Mouse (Mus musculus) retina, adult 2 months (tissue): ENCODE results near the gene Gm34302.
"Not testable (repeated sequence)": the region's sequence is repeated elsewhere in the genome, so short reads cannot be mapped to it uniquely, and the experiment has no call there.

ENCODE experiments used
- DNase-seq: peaks from one replicate; pipeline ENCODE4 v3.0.0-alpha.2; 2012; ENCODE audit warnings: low read depth, low spot score

Gene Gm34302

GRCm38 (mm10) chr3:63483726-63484125, at the start of gene Gm34302:
Gm34302 (minus strand) TSS chr3:63483879.
- no peak for DNase-seq

DNA sequence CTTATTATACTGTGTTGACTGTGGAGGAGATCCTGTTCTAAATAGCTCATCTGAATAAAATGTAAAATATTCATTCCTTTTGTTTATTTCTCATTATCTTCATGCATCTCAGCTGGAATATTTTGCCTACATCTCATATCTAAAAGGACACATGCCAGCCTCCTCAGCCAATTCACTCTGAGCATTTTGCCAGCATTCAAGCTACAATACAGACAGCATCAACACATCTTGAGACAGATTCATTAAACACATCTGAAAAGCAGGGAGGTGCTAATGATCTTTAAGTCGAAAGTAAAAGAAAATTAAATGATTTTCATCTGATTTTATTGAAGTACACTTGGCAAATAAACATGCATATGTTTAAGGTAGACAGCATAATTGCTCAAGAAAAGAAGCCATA, 48.2 kb upstream of the Gm34302 start:
- DNase-seq: no peak

- no peak for DNase-seq
These were observed 34.0 kb upstream of the Gm34302 start for GRCm38 (mm10) chr3:63517681-63518080.

DNA sequence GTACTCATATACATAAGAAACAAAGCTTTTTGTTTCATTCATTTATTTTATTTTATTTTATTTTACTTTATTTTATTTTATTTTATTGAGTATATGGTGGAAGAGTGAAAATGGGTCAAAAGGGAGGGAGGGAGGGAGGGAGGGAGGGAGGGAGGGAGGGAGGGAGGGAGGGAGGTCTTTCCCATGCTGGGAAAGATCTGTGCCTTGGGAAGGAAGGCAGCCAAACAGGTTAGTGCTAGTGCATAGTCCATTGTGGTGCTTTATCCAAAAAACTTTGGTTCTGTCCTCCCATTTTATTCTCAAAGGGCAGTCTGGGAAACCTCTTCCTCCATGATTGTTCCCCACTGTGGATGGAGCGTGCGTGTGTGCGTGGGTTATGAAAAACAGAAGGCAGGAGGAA, 32.6 kb upstream of the Gm34302 start:
- not testable (repeated sequence) for DNase-seq

GRCm38 (mm10) chr3:63511316-63511715, 27.6 kb upstream of the Gm34302 start:
- DNase-seq: no peak

DNA sequence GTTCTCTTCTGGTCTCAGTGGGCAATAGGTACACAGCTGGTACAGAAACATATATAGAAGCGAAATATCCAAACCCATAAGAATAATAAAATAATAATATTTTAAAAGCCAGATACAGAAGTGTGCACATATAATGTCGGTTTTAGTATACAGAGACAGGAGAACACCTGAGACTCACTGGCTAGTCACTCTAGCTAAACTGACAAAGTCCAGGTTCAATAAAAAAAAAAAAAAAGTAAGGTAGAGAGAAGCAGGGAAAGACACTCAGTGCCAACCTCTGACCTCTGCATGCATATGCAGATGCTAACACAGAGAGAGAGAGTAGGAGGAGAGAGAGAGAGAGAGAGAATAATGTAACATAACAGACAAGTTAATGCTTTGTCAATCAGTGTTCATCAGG, 25.8 kb upstream of the Gm34302 start:
- no peak for DNase-seq

GRCm38 (mm10) chr3:63508924-63509323, 25.2 kb upstream of the Gm34302 start:
- no peak for DNase-seq

DNA sequence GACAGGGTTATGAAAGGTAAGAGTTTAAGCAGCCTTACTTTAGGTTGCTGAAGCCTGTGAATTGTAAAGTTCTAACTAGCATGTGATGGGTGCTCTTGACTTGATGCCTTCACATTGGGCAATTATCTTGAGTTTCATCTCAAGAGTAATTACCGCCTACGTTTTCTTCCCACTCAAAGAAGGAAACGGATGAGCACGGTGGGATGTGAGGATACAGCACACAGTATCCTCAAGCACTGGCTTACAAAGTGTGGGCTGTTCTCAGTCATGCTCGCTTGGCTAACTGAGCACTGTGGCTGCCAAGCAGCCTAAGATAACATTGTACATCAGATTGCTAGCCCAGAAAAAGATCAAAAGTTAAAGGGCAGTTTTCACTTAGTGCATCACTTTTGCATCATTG, 20.8 kb upstream of the Gm34302 start:
- DNase-seq: no peak

GRCm38 (mm10) chr3:63494625-63495382, 11.1 kb upstream of the Gm34302 start:
- no peak for DNase-seq

DNA sequence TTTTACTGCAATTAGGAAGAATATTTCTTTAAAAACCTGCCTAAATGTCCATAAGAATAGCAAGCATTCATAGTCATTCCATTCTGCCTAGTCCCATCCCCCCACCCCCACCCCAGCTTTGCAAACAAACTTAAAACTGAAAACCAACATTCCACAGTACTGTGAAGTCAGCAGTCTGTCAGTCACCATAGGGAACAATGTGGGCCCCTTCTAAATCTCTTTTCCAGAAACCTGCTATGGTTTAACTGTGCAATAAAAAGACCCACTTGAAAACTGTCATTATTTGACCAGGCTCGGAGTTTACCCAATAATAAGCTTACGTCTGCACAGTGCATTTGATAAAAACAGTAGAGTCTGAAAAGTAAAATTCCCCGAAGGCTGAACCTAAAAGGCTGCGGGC, 9.9 kb upstream of the Gm34302 start:
- no peak for DNase-seq

DNA sequence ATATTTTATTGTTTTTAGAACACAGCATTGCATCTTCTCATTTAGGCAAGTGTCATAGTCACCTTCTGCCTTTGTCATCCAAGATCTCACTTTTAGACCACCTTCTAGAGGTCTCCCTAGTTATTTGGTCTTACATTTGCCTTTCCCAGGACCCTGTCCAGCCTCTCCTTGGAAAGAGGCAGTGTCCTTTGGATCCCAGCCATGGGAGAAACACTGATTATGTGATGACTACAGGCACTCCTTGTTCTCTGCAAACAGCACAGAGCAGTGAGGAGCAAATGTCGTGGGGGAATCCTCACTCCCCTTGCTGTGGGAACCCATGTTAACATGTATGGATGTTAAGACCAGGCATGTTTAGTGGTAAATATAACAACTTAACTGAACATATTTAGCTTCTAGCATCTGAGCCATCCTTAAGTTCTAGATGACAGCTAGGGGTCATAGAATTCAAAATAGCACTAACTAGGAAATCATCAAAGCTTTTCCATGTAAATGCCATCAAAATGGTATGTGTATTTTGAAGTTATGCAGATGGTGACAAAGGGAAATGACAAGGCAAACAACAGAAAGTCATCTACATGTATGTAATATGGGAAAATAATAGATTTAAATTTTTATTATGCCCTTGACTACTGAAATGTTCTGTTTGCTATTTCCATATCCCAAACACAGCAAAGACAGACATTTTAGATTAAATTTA, 43.1 kb downstream of the Gm34302 start:
- DNase-seq: no peak

DNA sequence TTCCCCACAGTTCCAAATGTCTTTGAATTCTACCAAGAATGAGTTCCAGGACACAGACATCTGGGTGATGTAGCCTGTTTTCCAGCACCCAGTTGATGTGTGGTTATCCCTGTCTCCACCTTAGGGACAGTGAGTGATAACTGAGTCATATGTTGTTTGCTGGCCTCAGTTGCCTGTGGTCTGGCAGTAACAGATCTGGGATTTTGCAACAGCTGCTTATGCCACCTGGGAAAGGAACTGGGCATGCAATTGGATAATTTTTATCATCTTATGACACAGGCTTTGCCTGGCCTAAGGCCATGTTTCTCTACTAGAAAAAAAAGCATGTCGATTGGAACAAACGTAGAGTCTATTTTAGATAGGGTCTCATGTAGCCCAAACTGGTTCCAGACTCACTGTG, 43.9 kb downstream of the Gm34302 start:
- no peak for DNase-seq

- no peak for DNase-seq
These were observed 44.8 kb downstream of the Gm34302 start for GRCm38 (mm10) chr3:63438898-63439297.
